Mouse (Mus musculus): Measurements from ENCODE around the gene Glmp.
"Not testable (repeated sequence)": the region's sequence is repeated elsewhere in the genome, so short reads cannot be mapped to it uniquely, and the experiment has no call there.

The Glmp gene

GRCm38 (mm10) chr3:88324951-88325405 lies at the start of gene Glmp:
Gene Glmp (plus strand): TSS chr3:88325023.
- DNase-seq (ENCODE audit: low spot score), result peak; percentile 25

DNA sequence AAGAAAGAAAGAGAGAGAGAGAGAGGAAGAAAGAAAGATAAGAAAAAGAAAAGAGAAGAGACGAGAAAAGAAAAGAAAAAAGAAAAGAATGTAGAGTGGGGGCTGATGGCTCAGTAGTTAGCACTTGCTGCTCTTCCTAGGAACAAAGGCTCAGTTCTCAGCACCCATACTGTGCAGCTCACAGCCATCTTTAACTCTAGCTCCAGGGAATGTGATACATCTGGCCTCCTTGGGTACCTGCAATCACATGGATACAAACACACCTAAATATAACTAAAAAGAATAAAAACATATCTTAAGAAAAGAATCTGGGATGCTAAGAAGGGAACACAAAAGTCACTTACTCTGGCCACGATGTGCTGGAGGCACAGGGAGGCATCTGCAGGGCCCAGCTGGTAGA lies 48.7 kb upstream of the Glmp start:
- DNase-seq (ENCODE audit: low spot score), result no peak

GRCm38 (mm10) chr3:88276529-88277143 lies 48.2 kb upstream of the Glmp start:
- no peak for DNase-seq (ENCODE audit: low spot score)

GRCm38 (mm10) chr3:88280035-88280434 lies 44.8 kb upstream of the Glmp start:
- DNase-seq (ENCODE audit: low spot score), result no peak

GRCm38 (mm10) chr3:88281141-88281916 lies 43.5 kb upstream of the Glmp start:
- DNase-seq (ENCODE audit: low spot score), result not testable (repeated sequence)

GRCm38 (mm10) chr3:88284815-88285564 lies 39.8 kb upstream of the Glmp start:
- DNase-seq (ENCODE audit: low spot score), result not testable (repeated sequence)

DNA sequence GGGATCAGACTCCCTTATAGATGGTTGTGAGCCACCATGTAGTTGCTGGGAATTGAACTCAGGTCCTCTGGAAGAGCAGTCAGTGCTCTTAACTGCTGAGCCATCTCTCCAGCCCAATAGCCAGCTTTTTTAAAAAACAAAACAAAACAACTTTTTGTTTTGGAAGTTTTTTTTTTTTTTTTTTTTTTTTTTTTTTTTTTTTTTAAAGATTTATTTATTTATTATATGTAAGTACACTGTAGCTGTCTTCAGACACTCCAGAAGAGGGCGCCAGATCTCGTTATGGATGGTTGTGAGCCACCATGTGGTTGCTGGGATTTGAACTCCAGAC lies 39.3 kb upstream of the Glmp start:
- not testable (repeated sequence) for DNase-seq (ENCODE audit: low spot score)

DNA sequence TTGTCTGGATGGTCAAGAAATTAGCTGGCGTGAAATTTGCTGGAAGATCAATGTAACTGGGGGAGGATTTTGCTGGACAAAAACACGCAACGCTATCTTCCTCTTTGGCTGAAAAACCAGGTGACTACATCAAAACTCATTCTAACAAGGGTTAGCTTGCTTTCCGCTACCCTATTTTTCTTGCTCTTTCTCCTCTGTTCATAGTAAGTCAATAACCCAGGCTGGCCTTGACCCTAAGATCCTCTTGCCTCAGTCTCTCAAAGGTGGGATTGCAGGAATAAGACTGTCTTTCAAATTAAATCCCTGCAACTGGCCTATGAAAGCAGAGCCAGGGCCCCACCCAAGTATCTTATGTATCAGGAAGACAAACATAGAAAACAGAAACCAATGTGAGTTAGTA lies 37.7 kb upstream of the Glmp start, which contains the start of gene Gm38392:
TSS of gene Gm38392 (minus strand) at position 101 of the 400 bp plus-strand sequence.
- DNase-seq (ENCODE audit: low spot score), result no peak

DNA sequence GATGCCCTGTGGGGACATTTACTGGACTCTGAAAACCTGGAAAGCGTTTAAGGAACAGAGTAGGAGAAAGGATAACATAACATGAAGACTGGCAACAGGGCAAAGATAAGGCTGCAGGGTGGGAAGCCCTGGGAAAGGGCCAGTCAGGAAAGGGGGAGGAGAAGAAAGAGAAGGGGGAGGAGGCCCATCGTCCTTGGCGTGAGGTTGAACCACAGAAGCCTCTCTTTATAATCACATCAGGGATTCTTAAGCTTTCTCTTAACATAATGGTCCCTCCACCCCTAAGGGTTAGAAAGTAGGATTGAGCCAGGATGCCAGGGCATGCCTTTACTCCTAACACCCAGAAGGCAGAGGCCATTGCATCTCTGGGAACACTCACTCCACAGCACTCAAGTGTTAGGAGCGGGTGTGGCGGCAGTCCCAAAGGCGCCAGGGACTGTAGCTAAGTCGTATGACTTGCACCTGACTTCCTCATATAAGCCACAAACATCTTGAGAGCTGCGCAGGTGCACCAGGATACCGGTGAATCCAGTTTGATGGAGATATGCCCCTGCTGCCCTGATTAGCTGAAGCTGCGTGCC lies 36.6 kb upstream of the Glmp start:
- DNase-seq (ENCODE audit: low spot score), result not testable (repeated sequence)

DNA sequence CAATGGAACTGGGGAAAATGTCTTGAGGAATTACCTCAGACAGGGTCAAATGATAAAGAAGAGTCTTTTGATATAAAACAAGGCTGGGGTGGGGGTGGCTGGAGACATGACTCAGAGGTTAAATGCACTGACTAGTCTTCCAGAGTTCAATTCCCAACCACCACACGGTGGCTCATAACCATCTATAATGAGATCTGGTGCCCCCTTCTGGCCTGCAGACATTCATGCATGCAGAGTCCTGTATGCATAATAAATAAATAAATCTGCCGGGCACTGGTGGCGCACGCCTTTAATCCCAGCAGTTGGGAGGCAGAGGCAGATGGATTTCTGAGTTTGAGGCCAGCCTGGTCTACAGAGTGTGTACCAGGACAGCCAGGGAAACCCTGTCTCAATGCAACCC lies 32.9 kb upstream of the Glmp start:
- no peak for DNase-seq (ENCODE audit: low spot score)

DNA sequence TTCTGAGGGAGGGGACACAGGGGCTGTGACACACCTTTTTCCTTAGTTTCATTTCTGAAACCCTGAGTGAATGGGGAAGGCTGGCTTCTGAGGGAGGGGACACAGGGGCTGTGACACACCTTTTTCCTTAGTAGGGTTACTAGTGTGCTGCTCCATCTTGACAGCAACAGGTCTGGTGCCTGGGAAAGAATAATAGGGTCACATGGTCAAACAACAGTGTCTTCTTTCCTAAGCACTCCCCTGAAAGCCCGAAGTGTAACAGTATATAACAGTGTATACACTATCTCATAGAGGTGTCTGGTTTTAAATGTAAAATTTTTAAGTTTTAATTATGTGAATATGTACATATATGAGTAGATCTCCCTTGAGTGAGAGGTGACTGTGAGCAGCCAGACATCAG lies 29.6 kb upstream of the Glmp start:
- not testable (repeated sequence) for DNase-seq (ENCODE audit: low spot score)

DNA sequence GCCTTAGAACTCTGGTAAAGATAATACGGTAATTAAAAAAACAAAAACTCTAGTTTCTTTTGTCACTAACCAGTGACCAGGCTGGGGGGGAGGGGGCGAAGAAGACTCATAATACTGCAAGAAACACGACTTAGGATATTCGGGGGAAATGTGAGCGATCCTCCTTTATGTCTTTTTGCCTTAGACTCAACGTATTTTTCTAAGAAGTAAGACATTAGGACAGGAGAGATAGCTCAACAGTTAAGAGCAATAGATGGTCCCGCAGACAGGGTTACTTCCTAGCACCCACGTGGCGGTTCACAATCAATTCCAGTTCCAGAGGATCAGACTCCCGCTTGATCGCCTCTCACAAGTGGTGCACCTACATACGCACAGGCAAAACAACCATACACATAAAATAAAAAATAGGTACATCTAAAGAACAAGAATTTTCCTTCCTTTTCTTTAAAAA lies 28.7 kb upstream of the Glmp start:
- no peak for DNase-seq (ENCODE audit: low spot score)

- peak; percentile 90 for DNase-seq (ENCODE audit: low spot score)
Observed at GRCm38 (mm10) chr3:88296561-88297318, 28.1 kb upstream of the Glmp start, which contains the start of the genes Tsacc and Cct3. Gene Tsacc (minus strand): TSS chr3:88296999. Gene Cct3 (plus strand): TSS chr3:88297116.

- DNase-seq (ENCODE audit: low spot score), result no peak
Observed at GRCm38 (mm10) chr3:88297321-88297851, 27.4 kb upstream of the Glmp start.

DNA sequence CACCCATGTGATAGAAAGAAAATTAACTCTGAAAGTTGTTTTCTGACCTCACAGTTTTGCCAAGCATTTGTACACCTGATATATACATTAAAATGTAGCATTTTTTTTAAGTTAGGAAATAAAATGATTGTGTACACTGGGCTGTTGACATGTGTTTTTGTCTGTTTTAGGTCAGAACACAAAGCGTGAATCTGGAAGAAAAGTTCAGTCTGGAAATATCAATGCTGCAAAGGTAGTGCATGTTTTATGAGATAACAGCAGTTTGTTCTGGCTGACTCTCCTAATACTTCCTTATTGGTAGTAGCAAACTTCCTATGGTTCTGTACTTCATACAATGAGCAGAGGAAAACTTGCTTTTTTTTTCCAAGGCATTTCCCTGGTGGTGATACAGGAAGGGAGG lies 25.7 kb upstream of the Glmp start:
- no peak for DNase-seq (ENCODE audit: low spot score)

DNA sequence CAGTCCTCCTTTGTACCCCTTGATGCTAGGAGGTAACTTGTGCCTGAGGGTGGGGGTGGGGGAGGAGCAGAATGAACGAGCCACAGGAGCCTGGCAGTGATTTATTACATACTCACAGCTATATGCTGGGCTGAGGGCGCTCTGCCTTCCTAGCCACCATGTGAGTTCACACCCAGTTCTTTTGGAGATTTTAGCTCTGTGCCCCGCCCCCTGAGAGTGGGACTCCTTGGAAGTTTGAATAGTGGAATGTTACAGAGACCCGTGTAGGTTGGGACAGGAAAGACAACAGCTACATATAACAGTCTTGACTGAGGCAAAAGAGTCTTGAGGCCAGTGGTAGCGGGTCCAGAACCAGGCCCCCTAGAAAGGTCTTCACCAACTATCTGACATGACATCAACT lies 4.1 kb downstream of the Glmp start:
- no peak for DNase-seq (ENCODE audit: low spot score)

DNA sequence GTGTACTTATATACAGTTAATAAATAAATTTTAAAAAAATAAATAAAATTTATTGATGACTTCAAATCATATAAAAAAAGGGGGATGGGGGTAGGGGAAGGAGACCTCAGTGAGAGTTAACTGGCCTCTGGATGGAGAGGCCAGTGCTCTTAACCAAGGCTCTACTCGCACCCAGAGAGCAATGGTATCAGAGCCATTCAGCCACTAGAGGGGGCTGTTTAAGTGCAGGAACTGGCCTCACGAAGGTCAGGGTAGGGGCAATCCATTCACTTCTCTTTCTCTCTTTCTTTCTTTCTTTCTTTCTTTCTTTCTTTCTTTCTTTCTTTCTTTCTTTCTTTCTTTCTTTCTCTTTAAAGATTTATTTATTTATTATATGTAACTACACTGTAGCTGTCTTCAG lies 6.5 kb downstream of the Glmp start:
- DNase-seq (ENCODE audit: low spot score), result peak; percentile 43

- DNase-seq (ENCODE audit: low spot score), result no peak
Observed at GRCm38 (mm10) chr3:88334029-88334658, 9.3 kb downstream of the Glmp start.

DNA sequence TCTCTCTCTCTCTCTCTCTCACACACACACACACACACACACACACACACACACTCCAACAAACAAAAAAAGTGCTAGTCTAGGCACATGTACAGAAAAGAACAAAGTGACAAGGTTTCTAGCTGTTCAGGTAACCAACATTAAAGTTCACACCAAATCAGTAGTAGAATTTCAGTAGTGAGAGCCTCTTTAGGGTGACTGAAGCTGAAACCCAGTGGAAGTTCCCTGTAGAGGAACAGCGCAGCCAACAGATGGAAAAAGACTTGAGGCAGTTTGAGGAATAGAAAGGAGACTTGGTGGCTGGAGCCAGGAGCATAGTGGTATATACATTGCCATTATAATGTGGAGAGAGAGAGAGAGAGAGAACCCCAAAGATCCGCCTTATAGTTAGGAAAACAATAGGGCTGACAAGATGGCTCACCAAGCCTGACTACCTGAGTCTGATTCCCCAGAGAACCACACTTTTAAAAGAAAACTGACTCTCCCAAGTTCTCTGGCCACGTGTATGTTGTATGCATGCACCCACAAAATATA lies 10.1 kb downstream of the Glmp start:
- DNase-seq (ENCODE audit: low spot score), result no peak

- no peak for DNase-seq (ENCODE audit: low spot score)
Observed at GRCm38 (mm10) chr3:88335436-88336053, 10.7 kb downstream of the Glmp start.
